Mouse (Mus musculus): Measurements from ENCODE around the gene Trhr2.

DNA sequence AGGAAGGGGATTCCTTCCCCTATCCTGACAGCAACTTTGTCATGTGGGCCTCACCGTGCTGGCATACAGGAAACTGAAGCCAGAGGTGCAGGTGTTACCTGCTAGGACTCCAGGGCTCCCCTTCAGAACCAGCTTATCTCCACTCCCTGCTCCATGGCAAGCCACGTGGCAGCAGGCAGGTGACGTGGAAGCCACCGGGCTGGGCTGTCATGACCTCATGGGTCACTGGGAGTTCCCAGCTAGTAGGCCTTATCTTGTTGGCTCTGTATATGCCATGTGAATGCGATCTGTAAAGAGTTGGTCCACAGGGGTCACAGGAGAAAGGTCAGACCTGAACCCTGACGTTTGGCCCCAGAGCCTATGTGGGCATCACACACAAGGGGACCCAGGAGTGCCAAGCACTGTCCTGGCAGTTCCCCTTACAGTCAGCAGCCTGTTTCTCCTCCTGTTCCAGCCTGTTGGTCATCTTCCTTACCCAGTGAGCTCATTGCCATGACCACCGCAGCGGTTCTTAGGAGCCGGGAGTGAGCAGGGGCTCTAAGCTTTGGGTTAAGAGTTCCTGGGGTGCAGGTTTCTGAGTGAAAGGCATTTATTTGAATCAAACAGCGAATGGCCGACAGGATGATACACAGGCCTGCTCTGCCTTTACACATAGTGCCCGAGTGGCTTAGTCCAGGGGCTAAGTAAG is 30.0 kb downstream of the Trhr2 start:
- TF ChIP-seq CTCF (IDR thresholded peaks at IDR 0.05; ENCODE audit: low read depth) (no peak), EP300 (IDR thresholded peaks at IDR 0.05; ENCODE audit: low read depth) (no peak)
